Mouse (Mus musculus): ENCODE data around the gene Mx1. TPM values are rescaled to one million over a fixed set of nuclear protein-coding genes. Genes with fewer than 3 reads are reported as not detected.

The Mx1 gene
- polyA plus RNA-seq, 1 experiment from 2014 or later, result not detected

DNA sequence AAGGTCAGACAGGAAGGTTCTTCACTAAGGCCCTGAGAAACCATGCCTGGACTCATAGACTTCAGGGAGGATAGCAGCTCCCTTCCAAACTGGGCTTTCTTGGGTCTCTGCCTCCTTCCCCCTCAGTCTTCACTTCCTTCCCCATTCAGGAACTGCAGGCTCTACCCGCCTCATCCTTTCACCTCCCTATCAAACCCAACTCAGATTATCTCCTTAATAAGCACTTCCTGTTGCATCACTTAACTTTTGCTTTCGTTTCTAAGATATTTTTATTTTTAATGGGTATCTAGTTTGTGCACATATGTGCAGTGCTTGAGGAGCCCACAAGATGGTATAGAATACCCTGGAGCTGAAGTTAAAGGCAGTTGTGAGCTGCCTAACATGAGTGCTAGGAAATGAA lies 15.9 kb upstream of the Mx1 start:
- Histone ChIP-seq H3K27me3 (replicated peaks; ENCODE audit: low read depth, poor library complexity, severe bottlenecking) (no peaks in the 10 kb centered on the region), H3K27ac (replicated peaks) (no peak overlapping the region), H3K4me3 (no peak overlapping the region), H3K9me3 (no peaks in the 10 kb centered on the region), H3K4me1 (no peaks in the 10 kb centered on the region), H3K36me3 (replicated peaks) (no peaks in the 10 kb centered on the region)
- DNase-seq (ENCODE audit: low spot score), result no peak
- WGBS, result 80% methylated on average over 2 of the region's 2 CpGs

DNA sequence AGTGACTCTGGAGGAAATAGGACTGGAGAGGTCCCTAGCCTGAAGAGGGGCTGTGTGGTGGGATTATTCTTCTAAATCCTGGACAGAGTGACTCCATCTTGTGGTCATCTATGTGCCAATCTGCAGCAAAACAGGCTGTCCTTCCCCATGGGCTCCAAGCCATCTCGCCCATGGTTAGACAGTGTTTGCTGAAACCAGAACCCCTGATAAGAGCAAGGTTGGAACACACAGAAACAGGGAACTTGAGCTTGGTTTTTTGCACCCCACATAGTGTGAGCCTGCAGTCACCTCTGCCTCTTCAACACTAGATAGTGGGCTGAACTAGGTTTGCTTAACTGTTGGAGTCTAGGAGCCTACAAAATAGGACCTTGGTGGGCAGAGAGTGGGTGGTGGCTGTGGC lies 13.8 kb upstream of the Mx1 start:
- WGBS, result 86% methylated on average over 1 of the region's 1 CpGs
- Histone ChIP-seq H3K27ac (replicated peaks) (no peak overlapping the region), H3K4me3 (no peak overlapping the region), H3K27me3 (replicated peaks; ENCODE audit: low read depth, poor library complexity, severe bottlenecking) (no peaks in the 10 kb centered on the region), H3K4me1 (no peaks in the 10 kb centered on the region), H3K9me3 (no peaks in the 10 kb centered on the region), H3K36me3 (replicated peaks) (no peaks in the 10 kb centered on the region)
- DNase-seq (ENCODE audit: low spot score), result no peak

DNA sequence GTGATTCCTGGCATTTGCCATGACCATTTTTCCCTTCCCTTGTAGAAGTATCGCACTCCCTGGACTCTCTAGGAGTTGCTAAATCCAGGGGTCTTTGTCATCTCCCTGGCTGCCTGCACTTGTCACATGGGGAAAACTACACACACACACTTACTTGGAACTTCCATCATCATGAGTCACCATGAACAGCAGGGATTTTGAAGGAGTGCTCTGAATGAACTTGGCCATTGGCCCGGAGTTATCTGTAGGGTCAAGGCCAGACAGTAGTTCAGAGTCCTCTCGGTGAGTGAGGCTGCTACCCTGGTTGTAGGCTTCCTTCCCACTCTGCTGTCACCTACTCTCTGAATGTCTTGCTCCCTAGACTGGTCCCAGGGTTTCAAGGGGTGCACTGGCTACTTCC lies 12.9 kb upstream of the Mx1 start:
- 91% methylated on average over 3 of the region's 3 CpGs for WGBS
- DNase-seq (ENCODE audit: low spot score), result no peak

DNA sequence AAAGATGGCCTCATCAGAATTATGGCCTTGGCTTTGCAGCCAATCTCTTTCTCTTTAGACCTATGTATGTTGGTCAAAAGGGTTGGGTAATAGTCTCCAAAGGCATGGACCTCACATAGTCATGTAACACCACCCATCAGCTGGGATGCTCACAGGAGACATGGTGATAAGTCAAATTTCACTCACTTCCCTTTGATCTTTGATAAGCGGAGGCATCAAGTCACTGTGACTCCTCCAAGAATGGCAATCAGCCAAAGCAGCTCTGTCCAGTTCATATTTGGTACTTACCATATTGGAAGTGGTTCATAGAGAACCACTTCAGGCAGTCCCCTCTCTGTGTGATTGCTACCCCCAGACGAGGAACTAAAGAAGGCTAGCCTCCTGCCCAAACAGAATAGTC lies 12.0 kb upstream of the Mx1 start:
- Histone ChIP-seq H3K4me1 (no peaks in the 10 kb centered on the region), H3K27me3 (replicated peaks; ENCODE audit: low read depth, poor library complexity, severe bottlenecking) (no peaks in the 10 kb centered on the region), H3K36me3 (replicated peaks) (no peaks in the 10 kb centered on the region), H3K27ac (replicated peaks) (no peak overlapping the region), H3K4me3 (no peak overlapping the region), H3K9me3 (no peaks in the 10 kb centered on the region)
- DNase-seq (ENCODE audit: low spot score), result no peak
- 85% methylated on average over 2 of the region's 2 CpGs for WGBS

More for the DNA sequence above, 12.9 kb upstream of the Mx1 start:
- Histone ChIP-seq H3K4me1 (no peaks in the 10 kb centered on the region), H3K4me3 (no peak overlapping the region), H3K9me3 (no peaks in the 10 kb centered on the region), H3K36me3 (replicated peaks) (no peaks in the 10 kb centered on the region), H3K27me3 (replicated peaks; ENCODE audit: low read depth, poor library complexity, severe bottlenecking) (no peaks in the 10 kb centered on the region), H3K27ac (replicated peaks) (no peak overlapping the region)

DNA sequence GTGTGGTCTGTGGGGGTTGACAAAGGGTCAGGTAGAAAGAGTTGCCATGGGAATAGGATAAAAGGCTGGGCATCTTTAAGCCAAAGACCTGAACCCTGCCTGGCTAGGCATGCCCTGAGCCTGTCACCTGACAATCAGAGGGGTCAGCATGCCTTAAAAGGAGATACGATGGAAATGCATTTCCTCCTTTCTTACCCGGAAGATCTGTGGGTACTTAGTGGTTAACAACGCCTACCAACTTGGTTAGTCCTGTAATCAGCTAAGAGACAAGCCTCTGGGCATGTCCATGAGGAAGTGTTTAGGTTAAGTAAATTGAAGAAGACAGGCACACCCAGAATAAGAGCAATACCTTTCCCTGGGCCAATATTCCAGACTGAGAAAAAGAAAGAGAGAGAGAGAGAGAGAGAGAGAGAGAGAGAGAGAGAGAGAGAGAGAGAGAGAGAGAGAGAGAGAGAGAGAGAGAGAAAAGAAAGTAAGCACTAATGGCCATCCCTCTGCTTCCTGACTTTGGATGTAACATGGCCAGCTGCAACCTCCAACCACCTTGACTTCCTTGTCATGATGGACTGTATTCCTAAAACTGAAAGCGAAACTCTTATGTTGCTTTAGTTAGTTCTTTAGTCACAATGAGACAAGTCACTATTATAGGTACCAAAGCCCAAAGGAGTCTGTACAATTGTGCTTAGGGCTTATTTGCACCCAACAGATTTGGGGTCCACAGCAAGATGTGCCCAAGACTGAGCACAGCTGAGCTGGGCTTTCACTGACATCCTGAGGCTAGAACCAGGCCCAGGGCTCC lies 5.5 kb upstream of the Mx1 start:
- 73% methylated on average over 4 of the region's 4 CpGs for WGBS
- H3K27ac ChIP-seq (replicated peaks), result no peak overlapping the region
- no peaks in the 10 kb centered on the region for H3K9me3 ChIP-seq

DNA sequence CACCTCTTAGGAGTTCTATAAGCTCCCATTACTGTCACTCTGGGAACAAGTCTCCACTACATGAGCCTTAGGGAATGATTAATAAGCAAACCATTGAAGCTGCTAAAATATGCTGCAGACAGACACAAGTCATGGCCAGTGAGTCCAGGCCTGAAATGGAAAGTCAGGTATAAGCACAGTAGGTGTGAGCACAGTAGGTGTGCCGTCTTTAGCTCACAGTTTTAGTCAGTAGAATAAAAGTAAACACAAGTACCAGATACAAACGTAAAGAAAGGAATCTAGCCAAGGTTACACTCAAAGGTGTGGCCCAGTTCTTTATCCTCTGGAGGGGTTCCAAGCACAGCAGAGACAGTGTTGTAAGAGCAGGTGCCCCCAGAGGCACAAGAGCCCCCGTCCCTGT lies 4.8 kb upstream of the Mx1 start:
- 87% methylated on average over 3 of the region's 3 CpGs for WGBS
- Histone ChIP-seq H3K9me3 (no peaks in the 10 kb centered on the region), H3K36me3 (replicated peaks) (no peaks in the 10 kb centered on the region), H3K27ac (replicated peaks) (no peak overlapping the region), H3K4me1 (peaks cover 11% of the 10 kb centered on the region), H3K27me3 (replicated peaks; ENCODE audit: low read depth, poor library complexity, severe bottlenecking) (no peaks in the 10 kb centered on the region), H3K4me3 (no peak overlapping the region)
- no peak for DNase-seq (ENCODE audit: low spot score)

More for the DNA sequence above, 5.5 kb upstream of the Mx1 start:
- Histone ChIP-seq H3K36me3 (replicated peaks) (no peaks in the 10 kb centered on the region), H3K27me3 (replicated peaks; ENCODE audit: low read depth, poor library complexity, severe bottlenecking) (no peaks in the 10 kb centered on the region), H3K4me3 (no peak overlapping the region), H3K4me1 (peaks cover 4% of the 10 kb centered on the region; the same call in 1 of the 2 replicates)
- no peak for DNase-seq (ENCODE audit: low spot score)

DNA sequence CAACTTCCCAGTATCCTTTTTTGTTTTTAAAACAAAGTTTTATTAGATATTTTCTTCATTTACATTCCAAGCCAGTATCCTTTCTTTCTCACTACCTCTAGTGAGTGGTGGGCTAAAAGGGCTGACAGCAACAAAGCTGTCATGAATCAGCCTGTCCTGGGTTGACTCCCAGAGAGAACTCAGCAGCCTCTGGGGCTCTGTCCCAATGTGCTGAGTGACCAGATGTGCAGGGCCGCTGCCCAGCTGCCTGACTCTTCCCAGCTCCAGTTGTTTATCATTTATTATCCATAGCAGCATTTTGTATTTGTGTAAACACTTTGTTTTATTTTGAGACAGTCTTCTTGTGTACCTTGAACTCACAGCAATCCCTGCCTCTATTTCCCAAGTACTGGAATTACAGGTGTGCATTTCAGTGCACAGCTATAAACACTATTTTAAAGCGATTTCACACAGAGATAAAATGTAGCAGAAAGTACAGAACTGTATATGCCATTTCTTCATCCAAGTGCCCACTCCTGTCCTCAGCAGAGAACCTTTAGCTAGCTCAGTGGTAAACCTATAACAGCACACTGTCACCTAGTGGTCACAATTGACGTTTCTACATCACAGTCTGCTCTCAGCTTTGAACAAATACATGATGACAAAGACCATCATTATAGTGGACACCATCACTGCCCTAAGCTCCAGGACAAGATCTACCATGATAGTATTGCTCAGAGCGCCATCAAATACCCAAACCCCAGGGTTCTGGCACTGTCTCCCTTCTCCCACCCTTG lies 3.7 kb upstream of the Mx1 start:
- no peak for DNase-seq (ENCODE audit: low spot score)
- Histone ChIP-seq H3K27me3 (replicated peaks; ENCODE audit: low read depth, poor library complexity, severe bottlenecking) (no peaks in the 10 kb centered on the region), H3K27ac (replicated peaks) (no peak overlapping the region), H3K4me1 (peaks cover 15% of the 10 kb centered on the region), H3K4me3 (no peak overlapping the region), H3K9me3 (no peaks in the 10 kb centered on the region), H3K36me3 (replicated peaks) (no peaks in the 10 kb centered on the region)
- WGBS, result 55% methylated on average over 4 of the region's 4 CpGs

DNA sequence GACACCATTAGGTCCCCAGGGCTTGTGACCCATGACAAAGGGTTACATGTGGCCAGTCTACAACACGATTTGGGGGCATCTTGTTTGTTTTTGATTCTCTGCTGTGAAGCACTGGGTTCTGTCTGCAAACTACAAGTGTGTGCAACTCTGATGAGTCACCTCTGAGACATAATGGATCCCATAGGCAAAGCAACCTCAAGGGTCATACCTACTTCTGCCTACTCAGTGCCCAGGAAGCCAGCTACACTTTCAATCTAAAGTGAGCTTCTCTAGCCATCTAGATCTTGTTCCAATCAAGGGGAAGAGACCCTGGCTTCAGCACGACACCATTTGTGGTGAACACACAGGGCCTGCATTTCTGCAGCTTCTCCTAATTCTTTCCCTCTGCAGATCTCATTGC lies 1.4 kb downstream of the Mx1 start:
- no peaks in the 10 kb centered on the region for H3K36me3 ChIP-seq (replicated peaks)
- peaks cover 15% of the 10 kb centered on the region for H3K4me1 ChIP-seq
- DNase-seq (ENCODE audit: low spot score), result no peak
- H3K27me3 ChIP-seq (replicated peaks; ENCODE audit: low read depth, poor library complexity, severe bottlenecking), result no peaks in the 10 kb centered on the region
- WGBS, result 66% methylated on average over 2 of the region's 2 CpGs
- H3K4me3 ChIP-seq, result no peak overlapping the region
- no peaks in the 10 kb centered on the region for H3K9me3 ChIP-seq
- H3K27ac ChIP-seq (replicated peaks), result no peak overlapping the region

DNA sequence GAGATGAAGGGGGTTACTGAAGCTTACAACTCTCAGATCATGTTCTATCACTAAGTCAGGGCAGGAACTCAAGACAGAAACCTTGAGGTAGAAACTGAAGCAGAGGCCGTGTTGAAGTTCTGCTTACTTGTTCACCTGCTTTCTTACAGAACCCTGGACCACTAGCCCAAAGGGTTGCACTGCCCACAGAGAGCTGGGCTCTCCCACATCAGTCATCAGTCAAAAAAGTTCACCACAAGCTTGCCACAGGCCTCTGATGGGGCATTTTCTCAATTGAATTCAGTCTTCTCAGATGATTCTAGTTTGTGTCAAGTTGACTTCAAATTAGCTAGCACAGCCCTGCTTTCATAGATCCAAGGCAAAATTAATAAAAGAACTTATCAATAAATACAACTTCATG lies 2.9 kb downstream of the Mx1 start:
- H3K9me3 ChIP-seq, result no peaks in the 10 kb centered on the region
- no peaks in the 10 kb centered on the region for H3K27me3 ChIP-seq (replicated peaks; ENCODE audit: low read depth, poor library complexity, severe bottlenecking)
- H3K27ac ChIP-seq (replicated peaks), result no peak overlapping the region
- no peak overlapping the region for H3K4me3 ChIP-seq
- H3K36me3 ChIP-seq (replicated peaks), result no peaks in the 10 kb centered on the region
- DNase-seq (ENCODE audit: low spot score), result no peak
- WGBS, result 80% methylated on average over 1 of the region's 1 CpGs
- H3K4me1 ChIP-seq, result peaks cover 15% of the 10 kb centered on the region

DNA sequence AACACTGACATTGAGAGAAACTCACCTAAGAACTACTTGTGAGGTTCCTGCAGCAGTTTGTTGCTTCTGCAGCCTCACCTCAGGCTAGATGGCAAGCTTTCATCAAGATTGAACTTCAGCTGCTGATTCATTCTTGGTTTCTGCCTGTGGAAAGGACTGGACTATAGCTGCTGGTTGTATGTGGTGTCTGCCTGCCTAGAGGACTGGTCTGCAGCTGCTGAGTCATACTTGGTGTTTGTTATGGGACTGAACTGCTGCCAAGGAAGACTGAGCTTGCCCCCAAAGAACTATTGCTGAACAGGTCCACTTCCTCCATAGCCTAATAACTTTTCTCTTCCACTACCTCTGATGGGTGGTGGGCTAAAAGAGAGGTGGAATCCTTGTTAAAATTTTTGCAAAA lies 15.3 kb downstream of the Mx1 start:
- no peaks in the 10 kb centered on the region for H3K4me1 ChIP-seq
- no peak overlapping the region for H3K27ac ChIP-seq (replicated peaks)
- H3K9me3 ChIP-seq, result no peaks in the 10 kb centered on the region
- no peak for DNase-seq (ENCODE audit: low spot score)
- no peaks in the 10 kb centered on the region for H3K36me3 ChIP-seq (replicated peaks)
- no peak overlapping the region for H3K4me3 ChIP-seq
- H3K27me3 ChIP-seq (replicated peaks; ENCODE audit: low read depth, poor library complexity, severe bottlenecking), result no peaks in the 10 kb centered on the region

DNA sequence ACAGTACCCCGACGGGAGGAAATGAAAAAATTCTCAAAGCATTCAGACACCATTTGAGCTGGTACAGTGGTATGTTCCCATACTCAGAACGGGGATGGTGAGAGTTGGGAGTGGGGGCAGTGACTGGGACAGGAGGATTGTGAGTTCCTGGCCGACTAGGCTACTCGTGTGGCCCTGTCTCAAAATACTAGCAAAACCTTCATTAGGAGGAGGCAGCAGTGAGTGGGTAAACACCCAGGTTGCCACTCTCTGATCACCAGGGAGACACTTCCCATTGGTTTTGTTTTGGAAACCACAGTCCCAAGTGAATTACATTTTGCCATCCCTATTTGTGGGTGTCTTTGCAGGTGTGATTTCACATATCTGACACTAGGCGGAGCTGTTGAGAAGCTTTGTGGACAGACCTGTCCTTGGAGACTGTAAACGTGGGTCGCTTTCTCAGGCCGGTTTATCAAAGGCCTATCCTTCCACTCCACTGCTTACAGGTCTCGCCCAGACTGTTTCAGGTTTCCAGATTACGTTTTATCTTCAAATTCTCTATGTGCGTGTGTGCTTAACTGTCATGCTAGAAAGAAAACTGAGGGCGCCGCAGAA lies 18.9 kb downstream of the Mx1 start:
- no peaks in the 10 kb centered on the region for H3K27me3 ChIP-seq (replicated peaks; ENCODE audit: low read depth, poor library complexity, severe bottlenecking)
- H3K36me3 ChIP-seq (replicated peaks), result no peaks in the 10 kb centered on the region
- no peak overlapping the region for H3K4me3 ChIP-seq
- WGBS, result 54% methylated on average over 14 of the region's 14 CpGs
- peak; percentile 49 for DNase-seq (ENCODE audit: low spot score)
- no peak overlapping the region for H3K27ac ChIP-seq (replicated peaks)
- no peaks in the 10 kb centered on the region for H3K9me3 ChIP-seq
- H3K4me1 ChIP-seq, result no peaks in the 10 kb centered on the region

DNA sequence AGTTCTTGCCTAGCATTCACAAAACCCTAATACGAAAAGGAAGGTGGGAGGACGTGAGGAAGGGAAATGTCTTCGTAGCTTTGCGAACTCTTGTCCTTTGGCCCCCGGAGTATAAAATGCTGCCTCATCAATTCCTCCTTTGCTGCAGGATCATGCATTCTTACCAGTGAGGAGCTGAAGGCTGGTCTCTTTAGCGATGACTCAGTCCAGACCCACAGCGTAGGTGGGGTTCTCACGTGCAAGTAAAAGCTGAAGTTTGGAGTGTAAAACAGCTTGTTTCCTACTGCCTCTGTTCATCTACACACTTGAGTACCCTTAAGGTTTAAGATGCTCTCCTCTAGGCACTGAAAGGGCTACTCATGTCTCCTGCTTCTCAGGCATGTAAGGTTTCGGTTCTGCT lies 20.7 kb downstream of the Mx1 start:
- 92% methylated on average over 9 of the region's 9 CpGs for WGBS

DNA sequence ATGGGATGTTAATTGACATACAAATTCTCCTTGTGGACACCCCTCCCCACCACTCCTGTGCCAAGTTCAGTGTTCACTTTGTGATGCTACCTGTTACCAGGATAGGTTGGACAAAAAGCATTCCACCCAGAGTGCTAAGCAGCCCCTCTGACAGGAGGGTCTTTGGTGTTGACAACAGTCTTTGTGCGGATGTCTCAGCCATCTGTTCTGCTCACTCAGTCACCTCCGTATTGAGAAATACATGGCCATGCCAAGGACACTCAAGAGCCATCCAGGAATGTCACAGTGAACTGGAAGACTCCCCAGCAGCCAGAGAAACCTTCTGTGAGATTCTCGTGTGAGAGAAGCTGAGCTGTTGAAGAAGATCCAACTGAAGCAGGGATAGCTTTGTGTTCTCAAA lies 24.5 kb downstream of the Mx1 start:
- Histone ChIP-seq H3K4me3 (no peak overlapping the region), H3K4me1 (no peaks in the 10 kb centered on the region), H3K36me3 (replicated peaks) (no peaks in the 10 kb centered on the region), H3K9me3 (no peaks in the 10 kb centered on the region), H3K27me3 (replicated peaks; ENCODE audit: low read depth, poor library complexity, severe bottlenecking) (no peaks in the 10 kb centered on the region), H3K27ac (replicated peaks) (no peak overlapping the region)
- no peak for DNase-seq (ENCODE audit: low spot score)
- WGBS, result 78% methylated on average over 3 of the region's 3 CpGs

More for the DNA sequence above, 20.7 kb downstream of the Mx1 start:
- Histone ChIP-seq H3K4me1 (no peaks in the 10 kb centered on the region), H3K27ac (replicated peaks) (no peak overlapping the region), H3K4me3 (no peak overlapping the region), H3K36me3 (replicated peaks) (no peaks in the 10 kb centered on the region), H3K27me3 (replicated peaks; ENCODE audit: low read depth, poor library complexity, severe bottlenecking) (no peaks in the 10 kb centered on the region), H3K9me3 (no peaks in the 10 kb centered on the region)
- no peak for DNase-seq (ENCODE audit: low spot score)
